Mouse (Mus musculus): ENCODE results near the gene Fcnb.

DNA sequence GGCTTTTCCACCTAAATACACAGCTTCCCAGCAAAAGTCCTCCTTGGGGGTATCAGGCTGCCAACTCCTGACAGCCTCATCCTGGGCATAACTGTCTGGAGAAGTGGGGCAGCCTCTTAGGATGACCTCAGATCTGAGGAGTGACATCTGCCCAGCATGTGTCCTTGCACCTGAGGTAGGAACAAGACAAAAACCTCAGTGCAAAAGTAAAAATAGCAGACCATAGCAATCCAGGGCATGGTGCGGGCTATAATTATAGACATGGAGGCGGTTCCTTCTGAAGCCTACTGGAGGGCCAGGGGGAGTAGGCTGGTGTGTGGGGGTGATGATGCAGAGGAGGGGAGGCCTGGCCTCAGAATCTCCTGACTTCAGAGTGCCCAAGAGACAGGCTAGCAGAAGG lies 39.2 kb upstream of the Fcnb start:
- TF ChIP-seq POLR2A (IDR thresholded peaks at IDR 0.05; ENCODE audit: control insufficient read depth, low read depth, low read length) (no peak), CTCF (IDR thresholded peaks at IDR 0.05; ENCODE audit: control insufficient read depth, insufficient read depth, insufficient replicate concordance, low read depth, low read length) (no peak)
